In genomic region chr6:92943057-92943781, GRCm38 (mm10) we compare ENCODE assay signal across 7 mouse cellular contexts. TPM values are rescaled to one million over a fixed set of nuclear protein-coding genes. Genes with fewer than 3 reads are reported as not detected.
DNase-seq lines count a peak whose midpoint lies in the region; ATAC-seq and TF ChIP-seq lines count a peak whose summit lies in the region.

Adamts9 (minus strand) TSS chr6:92943492.

- TF ChIP-seq CTCF in spleen, adult 2 months (IDR thresholded peaks at IDR 0.05; ENCODE audit: extremely low read depth, insufficient read depth, insufficient read length, insufficient replicate concordance) = no peak

- H3K9me3 ChIP-seq in hindbrain, embryonic 16.5 days (ENCODE audit: control insufficient read depth, low read length) = no peaks in the 10 kb centered on the region
- H3K9me3 ChIP-seq in midbrain, embryonic 10.5 days (replicated peaks) = peaks cover 7% of the 10 kb centered on the region; the same call in 1 of the 2 replicates

- peak within 1 kb of the TSS; percentile 64 for H3K27ac ChIP-seq in hindbrain, embryonic 16.5 days (ENCODE audit: low read depth, low read length)
- peak within 1 kb of the TSS; percentile 86 for H3K27ac ChIP-seq in midbrain, embryonic 10.5 days (replicated peaks)
- H3K27ac ChIP-seq in spleen, adult 2 months (ENCODE audit: insufficient read depth, low read length) = peak within 1 kb of the TSS; percentile 27; the same call in 1 of the 2 replicates

- peak within 1 kb of the TSS; percentile 97 for H3K4me2 ChIP-seq in hindbrain, embryonic 16.5 days (ENCODE audit: low read length)

- ATAC-seq in hindbrain, embryonic 16.5 days = peak; percentile 82

- TF ChIP-seq POLR2A in spleen, adult 2 months (IDR thresholded peaks at IDR 0.05; ENCODE audit: low read depth, low read length) = no peak; the same call in 1 of the 2 replicates

- peak; percentile 91 to 97 for DNase-seq in adrenal gland, adult (ENCODE audit: inconsistent age in 2 of 2, low spot score in 1 of 2)
- DNase-seq in cerebellum, postnatal 4 days (ENCODE audit: low spot score in 2 of 2) = peak; percentile 30 to 45
- DNase-seq in gastrocnemius, postnatal 25 days = peak; percentile 93
- DNase-seq in left cerebral cortex, postnatal 36 days (ENCODE audit: low spot score in 2 of 2) = peak; percentile 21 to 34
- peak; percentile 82 for DNase-seq in midbrain, embryonic 10.5 days (ENCODE audit: low spot score)
- no peak for DNase-seq in spleen, adult 2 months (ENCODE audit: low read depth in 1 of 2, low spot score in 2 of 2)

- peaks cover 28% of the 10 kb centered on the region for H3K4me1 ChIP-seq in hindbrain, embryonic 16.5 days (ENCODE audit: control insufficient read depth, insufficient read depth, low read depth, low read length)
- H3K4me1 ChIP-seq in midbrain, embryonic 10.5 days = peaks cover 51% of the 10 kb centered on the region
- no peaks in the 10 kb centered on the region for H3K4me1 ChIP-seq in spleen, adult 2 months (ENCODE audit: control insufficient read depth, insufficient read depth, insufficient read length)

- intact Hi-C loops in left cerebral cortex, postnatal 36 days (cut with DNase I) = loop anchor here (5.0 to 10.0 kb wide), 2 partner anchors 156 to 502 kb away; no protein-coding TSS in a partner anchor

- H3K27me3 ChIP-seq in hindbrain, embryonic 16.5 days (replicated peaks; ENCODE audit: control insufficient read depth, insufficient read depth, low read length) = peaks cover 11% of the 10 kb centered on the region
- peaks cover 82% of the 10 kb centered on the region for H3K27me3 ChIP-seq in midbrain, embryonic 10.5 days (ENCODE audit: low read depth, poor library complexity, severe bottlenecking)
- H3K27me3 ChIP-seq in spleen, adult 2 months (ENCODE audit: control insufficient read depth, insufficient read depth, low read length) = peaks cover 4% of the 10 kb centered on the region; the same call in 1 of the 2 replicates

- H3K9ac ChIP-seq in hindbrain, embryonic 16.5 days (ENCODE audit: low read depth, low read length) = peak within 1 kb of the TSS; percentile 65

- WGBS in hindbrain, embryonic 16.5 days = under 1% methylated on average over 64 of the region's 68 CpGs
- WGBS in midbrain, embryonic 10.5 days = under 1% methylated on average over 50 of the region's 68 CpGs
- 3% methylated on average over 62 of the region's 68 CpGs for WGBS in spleen, adult 2 months

- H3K36me3 ChIP-seq in hindbrain, embryonic 16.5 days (ENCODE audit: control insufficient read depth, insufficient read depth, low read length) = no peaks in the 10 kb centered on the region
- no peaks in the 10 kb centered on the region for H3K36me3 ChIP-seq in midbrain, embryonic 10.5 days
- H3K36me3 ChIP-seq in spleen, adult 2 months (ENCODE audit: control insufficient read depth, insufficient read depth, low read length) = no peaks in the 10 kb centered on the region

- H3K4me3 ChIP-seq in hindbrain, embryonic 16.5 days (ENCODE audit: low read length) = peak within 1 kb of the TSS; percentile 65
- H3K4me3 ChIP-seq in midbrain, embryonic 10.5 days = peak within 1 kb of the TSS; percentile 70
- H3K4me3 ChIP-seq in spleen, adult 2 months (ENCODE audit: extremely low read depth, insufficient read depth, insufficient read length) = peak within 1 kb of the TSS; percentile 37

RNA-seq across cellular contexts. Expression of gene Adamts9, which starts in this region (rescaled TPM):
- 1 to 10 TPM; 7.8 to 8.3 TPM for total RNA-seq in gastrocnemius, postnatal 25 days (2021)
- 1.6 and 1.9 TPM in 2 replicates for polyA plus RNA-seq in hindbrain, embryonic 16.5 days (2015; fragmentation: Nextera tagmentation; extraction: Ambion mirVana)
- 1 to 10 TPM; 2.0 to 3.5 TPM for total RNA-seq in left cerebral cortex, postnatal 36 days (2021)
- 1.3 and 1.9 TPM in 2 replicates for polyA plus RNA-seq in midbrain, embryonic 10.5 days (2016; fragmentation: Nextera tagmentation; extraction: Ambion mirVana)
- 1.5 and 2.1 TPM in 2 replicates for polyA plus RNA-seq in spleen, adult 2 months (2012; rRNA removed)

Comparison
In these comparisons a context has a peak if more than half of its experiments do, and no peak if none do; other contexts are left out.
1. DNase-seq: peak in adrenal gland, adult (2 of 2), cerebellum, postnatal 4 days (2 of 2), gastrocnemius, postnatal 25 days (single experiment), left cerebral cortex, postnatal 36 days (2 of 2) and midbrain, embryonic 10.5 days (single experiment); none in spleen, adult 2 months (0 of 2).
2. H3K27ac ChIP-seq: peak in every context shown above with its lines; median percentile 86 in midbrain, embryonic 10.5 days; 64 in hindbrain, embryonic 16.5 days; 27 in spleen, adult 2 months.
3. Peak in every context shown above with its lines, with median percentiles within 50 percentile points of each other: H3K4me3 ChIP-seq.